Mouse (Mus musculus) right cerebral cortex, postnatal 14 days (tissue): Measurements from ENCODE around the gene Hspa1b.
"Not testable (repeated sequence)": the region's sequence is repeated elsewhere in the genome, so short reads cannot be mapped to it uniquely, and the experiment has no call there.

Source experiments
- DNase-seq: peaks from one replicate; pipeline ENCODE4 v3.0.0; 2022

Gene Hspa1b

DNA sequence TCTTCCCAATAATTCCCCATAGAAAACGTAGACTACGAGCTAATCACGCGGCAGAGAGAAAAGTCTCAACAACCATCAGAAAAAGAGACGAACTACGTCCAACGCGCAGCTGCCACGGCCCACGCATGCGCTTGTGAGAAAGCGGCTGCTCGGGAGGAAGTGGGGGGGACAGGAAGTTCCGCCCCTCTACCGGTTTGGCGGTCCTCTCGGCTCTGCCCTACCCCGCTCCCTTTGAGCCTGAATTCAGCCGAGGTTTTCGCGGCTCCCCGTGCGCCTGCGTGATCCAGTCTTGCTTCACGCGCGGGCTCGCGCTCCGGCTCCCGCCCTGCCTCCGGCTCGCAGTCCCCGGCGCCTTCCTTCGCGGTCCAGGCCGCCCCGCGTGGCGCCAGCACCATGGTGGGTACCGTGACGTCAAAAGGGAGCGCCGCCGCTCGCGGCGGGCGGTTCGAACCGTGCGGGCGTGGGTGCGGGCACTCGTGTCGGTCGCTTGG lies 22.7 kb upstream of the Hspa1b start, which contains the start of gene Lsm2:
Gene Lsm2 (plus strand): TSS at position 173 of the 491 bp plus-strand sequence.
- DNase-seq = peak; percentile 87

DNA sequence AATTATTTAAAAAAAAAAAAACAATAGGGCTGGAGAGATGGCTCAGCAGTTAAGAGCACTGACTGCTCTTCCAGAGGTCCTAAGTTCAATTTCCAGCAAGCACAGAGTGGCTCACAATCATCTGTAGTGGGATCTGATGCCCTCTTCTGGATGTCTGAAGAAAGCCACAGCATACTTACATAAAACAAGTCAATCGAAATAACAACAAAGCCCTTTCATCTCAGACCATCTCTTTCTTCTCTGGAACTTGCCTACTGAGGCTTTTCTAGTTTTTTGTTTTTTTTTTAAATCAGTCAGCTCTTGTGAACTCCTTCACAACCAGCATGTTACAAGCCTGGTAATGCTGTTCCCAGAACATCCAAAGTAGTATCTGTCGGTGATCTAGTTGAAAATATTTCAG lies 21.6 kb upstream of the Hspa1b start:
- no peak for DNase-seq

DNA sequence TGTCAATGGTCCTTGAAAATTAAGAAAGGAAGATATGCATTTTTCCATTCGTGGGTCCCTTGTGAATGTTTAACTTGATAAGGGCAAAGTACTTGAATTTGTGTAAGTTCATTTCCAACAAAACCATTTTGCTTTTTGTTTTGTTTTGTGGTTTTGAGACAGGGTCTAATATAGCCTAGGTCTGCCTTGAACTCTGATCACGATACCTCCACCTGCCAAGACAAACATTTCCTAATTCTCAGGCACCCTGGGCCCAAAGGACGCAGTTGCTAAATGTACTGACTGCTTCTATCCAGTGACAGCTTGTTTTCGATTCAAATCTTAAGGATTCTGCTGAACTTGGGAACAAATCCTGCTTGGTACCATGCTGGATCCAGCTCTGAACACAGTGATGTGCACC lies 20.6 kb upstream of the Hspa1b start:
- no peak for DNase-seq

DNA sequence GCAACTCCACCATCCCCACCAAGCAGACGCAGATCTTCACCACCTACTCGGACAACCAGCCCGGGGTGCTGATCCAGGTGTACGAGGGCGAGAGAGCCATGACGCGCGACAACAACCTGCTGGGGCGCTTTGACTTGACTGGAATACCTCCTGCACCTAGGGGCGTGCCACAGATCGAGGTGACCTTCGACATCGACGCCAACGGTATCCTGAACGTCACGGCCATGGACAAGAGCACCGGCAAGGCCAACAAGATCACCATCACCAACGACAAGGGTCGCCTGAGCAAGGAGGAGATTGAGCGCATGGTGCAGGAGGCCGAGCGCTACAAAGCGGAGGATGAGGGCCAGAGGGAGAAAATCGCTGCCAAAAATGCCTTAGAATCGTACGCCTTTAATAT lies 19.2 kb upstream of the Hspa1b start:
- no peak for DNase-seq

DNA sequence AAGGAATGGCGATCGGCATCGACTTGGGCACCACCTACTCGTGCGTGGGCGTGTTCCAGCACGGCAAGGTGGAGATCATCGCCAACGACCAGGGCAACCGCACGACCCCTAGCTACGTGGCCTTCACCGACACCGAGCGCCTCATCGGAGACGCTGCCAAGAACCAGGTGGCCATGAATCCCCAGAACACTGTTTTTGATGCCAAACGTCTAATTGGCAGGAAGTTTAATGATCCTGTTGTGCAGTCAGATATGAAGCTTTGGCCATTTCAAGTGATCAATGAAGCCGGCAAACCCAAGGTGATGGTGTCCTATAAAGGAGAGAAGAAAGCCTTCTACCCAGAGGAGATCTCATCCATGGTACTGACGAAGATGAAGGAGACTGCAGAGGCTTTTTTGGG lies 18.0 kb upstream of the Hspa1b start:
- DNase-seq = no peak

DNA sequence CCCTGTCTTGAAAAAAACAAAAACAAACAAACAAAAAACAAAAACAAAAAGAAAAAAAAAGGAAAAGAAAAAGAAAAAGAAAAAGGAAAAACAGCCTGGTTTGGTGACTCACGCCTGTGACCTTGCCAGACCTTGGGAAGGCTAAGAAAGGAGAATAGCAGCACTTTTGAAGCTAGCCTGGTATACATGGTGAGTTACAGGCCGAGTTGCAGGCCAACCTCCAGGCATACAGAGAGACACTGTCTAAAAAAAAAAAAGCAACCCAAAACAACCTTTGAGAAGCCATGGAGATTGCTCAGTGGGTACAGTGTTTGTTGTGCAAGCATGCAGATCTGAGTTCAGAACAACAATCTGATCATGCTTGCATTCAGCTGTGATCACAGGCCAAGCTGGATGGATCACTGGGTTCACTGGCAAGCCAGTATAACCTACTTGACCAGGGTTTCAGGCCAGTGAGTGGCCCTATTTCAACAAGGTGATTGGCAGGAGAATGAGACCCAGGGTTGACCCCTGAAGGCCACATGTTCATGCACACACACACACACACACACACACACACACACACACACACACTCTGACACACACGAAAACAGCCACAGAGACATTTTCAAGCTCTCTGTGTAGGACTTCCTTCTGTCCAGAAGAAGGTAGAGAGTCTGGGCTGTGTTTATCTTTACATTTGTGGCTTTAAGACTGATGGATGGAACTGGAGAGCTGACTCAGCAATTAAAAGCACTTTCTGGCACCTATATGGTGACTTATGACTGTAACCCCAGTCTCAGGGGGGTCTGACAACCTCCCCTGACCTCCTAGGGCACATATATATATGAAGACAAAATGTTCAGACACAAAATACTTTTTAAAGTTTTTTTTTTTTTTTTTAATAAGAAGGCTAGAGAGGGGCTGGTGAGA lies 16.8 kb upstream of the Hspa1b start:
- no peak for DNase-seq

DNA sequence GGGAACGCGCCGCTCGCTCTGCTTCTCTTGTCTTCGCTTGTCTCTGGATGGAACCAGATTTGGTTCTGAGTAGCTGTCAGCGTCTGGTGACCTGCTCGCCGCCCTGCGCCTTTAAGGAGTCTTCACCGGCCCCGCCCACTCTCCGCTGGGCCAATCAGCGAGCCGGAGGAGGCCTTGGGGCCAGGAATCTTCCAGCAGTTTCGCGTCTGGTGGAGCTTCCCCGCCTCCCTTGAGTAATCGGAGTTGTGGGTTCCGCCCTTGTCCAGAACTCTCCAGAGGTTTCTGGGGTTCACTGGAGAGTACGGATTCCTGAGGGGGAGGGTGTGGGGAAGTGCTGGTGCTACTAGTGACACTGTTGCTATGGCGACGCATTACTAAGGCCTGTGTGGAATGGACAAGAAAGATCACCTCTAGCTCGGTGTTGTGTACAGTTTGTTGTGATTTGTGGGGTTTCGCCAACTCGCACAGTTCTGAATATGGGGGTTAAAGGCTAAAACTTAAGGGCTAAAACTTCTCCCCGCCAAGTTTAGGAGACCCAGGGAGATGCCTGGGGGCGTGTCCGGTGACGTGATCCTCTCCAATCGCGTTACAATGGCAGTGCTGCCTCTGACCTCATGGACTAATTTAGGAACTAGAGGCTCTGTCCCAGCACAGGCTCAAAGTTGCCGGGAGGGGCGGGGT lies 13.2 kb upstream of the Hspa1b start, which contains the start of the genes Hspa1a and Hspa1l:
Gene Hspa1a (minus strand): TSS at position 88 of the 681 bp plus-strand sequence.
Gene Hspa1l (plus strand): TSS at position 635 of the 681 bp plus-strand sequence.
- peak; percentile 51 for DNase-seq

DNA sequence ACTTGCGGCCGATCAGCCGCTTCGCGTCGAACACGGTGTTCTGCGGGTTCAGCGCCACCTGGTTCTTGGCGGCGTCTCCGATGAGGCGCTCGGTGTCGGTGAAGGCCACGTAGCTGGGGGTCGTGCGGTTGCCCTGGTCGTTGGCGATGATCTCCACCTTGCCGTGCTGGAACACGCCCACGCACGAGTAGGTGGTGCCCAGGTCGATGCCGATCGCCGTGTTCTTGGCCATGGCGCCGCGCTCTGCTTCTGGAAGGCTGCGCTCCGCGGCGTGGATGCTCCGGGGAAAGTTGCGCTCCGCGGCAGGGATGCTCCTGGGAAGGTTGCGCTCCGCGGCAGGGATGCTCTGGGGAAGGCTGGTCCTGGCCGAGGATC lies 12.6 kb upstream of the Hspa1b start:
- not testable (repeated sequence) for DNase-seq

DNA sequence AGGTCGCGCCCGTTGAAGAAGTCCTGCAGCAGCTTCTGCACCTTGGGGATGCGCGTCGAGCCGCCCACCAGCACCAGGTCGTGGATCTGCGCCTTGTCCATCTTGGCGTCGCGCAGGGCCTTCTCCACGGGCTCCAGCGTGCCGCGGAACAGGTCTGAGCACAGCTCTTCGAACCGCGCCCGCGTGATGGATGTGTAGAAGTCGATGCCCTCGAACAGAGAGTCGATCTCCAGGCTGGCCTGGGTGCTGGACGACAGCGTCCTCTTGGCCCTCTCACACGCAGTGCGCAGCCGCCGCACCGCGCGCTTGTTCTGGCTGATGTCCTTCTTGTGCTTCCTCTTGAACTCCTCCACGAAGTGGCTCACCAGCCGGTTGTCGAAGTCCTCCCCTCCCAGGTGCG lies 11.8 kb upstream of the Hspa1b start:
- not testable (repeated sequence) for DNase-seq

DNA sequence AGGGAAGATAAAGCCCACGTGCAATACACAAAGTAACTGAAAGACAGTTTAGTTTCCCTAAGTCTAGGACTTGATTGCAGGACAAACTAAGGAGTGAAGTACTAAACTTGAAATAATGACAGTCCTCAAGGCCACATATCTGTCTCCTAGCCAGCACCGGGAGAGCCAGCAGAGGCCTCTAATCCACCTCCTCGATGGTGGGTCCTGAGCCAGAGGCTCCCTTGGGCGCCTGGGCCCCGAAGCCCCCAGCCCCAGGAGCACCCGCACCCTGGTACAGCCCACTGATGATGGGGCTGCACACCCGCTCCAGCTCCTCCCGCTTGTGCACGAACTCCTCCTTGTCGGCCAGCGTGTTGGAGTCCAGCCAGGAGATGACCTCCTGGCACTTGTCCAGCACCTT lies 10.8 kb upstream of the Hspa1b start, which contains the start of gene Gm20481:
Gene Gm20481 (plus strand): TSS at position 91 of the 400 bp plus-strand sequence.
- not testable (repeated sequence) for DNase-seq

DNA sequence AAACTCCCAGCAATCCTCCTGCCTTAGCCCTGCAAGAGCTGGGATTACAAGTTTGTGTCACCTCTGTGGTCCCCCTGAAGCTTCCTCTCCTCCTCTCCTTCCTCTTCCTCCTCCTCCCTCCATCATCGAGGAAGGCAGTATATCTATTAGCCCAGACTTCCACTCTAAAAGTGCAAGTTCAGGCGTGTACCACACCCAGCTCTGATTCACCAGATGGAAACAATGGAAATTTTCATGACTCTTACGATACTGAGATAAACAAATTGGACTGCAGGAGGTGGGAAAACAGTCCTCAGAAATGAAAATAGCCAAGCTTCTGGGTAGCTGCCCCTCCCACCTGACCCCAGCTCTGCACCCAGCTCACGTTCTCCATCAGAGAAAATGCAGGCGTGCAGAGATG lies 6.6 kb upstream of the Hspa1b start:
- DNase-seq = no peak

DNA sequence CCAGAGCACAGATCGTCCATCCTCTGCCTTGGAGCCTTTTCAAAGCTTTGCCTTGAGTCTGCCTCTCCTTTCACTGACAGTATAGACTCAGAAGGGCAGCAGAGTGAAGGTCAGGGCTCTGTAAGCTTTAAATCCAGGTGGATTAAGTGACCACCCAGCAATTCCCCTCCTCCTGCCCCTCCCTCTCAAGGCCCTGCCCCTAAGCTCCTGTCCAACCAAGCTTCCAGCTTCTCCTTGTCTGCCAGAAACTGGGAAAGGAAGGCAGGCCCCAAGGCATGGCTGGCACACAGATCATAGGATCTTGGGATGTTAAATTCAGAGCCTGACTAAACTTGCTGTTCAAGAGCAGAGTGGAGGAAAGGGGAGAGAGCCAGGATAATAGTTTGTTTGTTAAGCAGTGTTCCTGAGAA lies 5.6 kb upstream of the Hspa1b start:
- DNase-seq = no peak

DNA sequence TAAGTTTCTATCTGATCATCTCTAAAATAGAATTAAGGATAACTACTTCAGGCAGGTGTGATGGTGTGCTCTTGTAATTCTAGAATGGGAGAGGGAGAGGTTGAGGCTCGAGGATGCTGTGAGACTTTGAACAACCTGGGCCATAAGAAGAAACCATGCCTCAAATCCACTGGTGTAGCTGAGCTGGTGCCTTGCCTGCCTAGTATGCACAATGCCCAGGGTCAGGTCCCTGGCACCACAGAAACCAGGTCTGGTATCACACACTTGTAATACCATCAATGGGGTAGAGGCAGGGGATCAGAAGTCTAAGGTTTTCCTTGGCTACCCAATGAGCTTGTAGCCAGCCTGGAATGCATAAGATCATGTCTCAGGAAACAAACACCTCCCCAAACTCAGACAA lies 3.8 kb upstream of the Hspa1b start:
- DNase-seq = no peak

DNA sequence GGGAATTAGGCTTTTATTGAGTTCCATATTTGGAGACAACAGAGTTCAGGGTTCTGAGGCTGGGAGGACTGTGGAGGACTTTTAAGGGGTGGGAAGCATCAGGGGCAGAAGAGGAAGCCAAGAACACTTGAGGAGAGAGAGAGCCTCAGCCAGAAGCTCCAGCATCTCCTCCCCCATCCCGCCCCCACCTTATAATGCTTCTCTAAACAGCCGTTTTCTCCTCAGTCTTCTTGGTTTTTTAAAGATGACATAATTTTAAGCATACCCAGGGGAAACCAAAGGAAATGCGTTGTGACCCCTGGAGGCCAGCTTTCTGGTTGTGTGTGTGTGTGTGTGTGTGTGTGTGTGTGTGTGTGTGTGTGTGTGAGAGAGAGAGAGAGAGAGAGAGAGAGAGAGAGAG lies 3.1 kb upstream of the Hspa1b start:
- no peak for DNase-seq

DNA sequence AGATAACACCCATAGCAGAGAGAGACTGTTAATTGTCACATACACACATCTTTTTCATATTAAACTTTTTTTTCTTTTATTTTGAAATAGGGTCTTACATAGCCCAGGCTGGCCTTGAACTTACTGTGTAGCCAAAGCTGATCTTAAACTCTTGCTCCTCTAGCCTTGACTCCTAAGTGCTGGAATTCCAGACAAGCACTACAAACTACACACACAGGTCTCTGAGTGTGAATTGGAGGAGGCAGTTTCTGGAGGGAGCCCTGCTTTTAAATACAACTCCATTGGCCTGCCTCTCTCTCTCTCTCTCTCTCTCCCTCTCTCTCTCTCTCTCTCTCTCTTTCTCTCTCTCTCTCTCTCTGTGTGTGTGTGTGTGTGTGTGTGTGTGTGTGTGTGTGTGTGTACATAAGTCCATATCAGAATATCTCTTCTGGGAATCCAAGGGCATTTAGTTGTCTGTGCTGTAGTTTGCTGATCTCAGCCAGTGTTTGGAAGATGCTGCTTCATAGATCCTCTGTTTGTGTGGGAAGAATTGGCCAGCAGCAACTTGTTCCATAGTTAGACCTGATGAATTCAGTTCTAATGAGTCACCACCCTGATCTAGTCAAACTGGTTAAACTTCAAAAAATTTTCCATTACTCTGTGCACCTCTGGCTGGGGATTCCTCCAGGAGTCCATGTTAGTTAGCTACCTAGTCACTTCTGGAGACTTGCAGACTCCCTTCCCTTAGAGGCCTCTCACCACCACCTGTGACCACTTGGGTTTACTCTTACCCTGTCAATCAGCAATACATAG lies 1.9 kb upstream of the Hspa1b start:
- DNase-seq = no peak

DNA sequence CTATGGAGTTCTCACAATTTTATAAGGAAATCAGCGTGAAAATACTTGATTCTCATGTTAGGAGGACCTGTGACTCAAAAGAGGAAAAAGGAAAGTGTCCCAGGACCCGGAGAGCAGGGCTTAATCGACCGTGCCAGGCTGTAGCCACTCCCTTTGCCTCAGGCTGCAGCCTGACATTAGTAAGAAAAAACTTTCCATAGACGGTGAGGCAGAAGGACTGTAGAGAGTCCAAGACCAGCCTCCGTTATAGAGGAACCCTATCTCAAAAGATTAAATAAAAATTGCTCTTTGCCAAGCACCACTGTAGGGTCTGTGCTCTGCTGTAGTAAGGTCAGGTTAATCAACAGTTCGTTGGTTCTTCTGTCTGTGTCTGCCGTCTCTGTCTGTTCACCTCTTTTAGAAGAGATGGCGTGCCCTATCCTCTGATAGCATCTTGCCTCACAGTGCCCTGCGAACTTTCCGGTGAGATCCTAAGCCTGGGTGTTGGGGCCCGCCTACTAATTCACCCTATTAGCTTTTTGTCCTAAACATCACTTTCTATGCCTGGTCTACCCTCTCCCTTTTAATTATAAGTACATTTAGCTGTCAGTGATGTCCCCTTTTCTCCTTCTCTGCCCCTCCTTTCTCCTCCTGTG lies 960 bp upstream of the Hspa1b start:
- DNase-seq = no peak

DNA sequence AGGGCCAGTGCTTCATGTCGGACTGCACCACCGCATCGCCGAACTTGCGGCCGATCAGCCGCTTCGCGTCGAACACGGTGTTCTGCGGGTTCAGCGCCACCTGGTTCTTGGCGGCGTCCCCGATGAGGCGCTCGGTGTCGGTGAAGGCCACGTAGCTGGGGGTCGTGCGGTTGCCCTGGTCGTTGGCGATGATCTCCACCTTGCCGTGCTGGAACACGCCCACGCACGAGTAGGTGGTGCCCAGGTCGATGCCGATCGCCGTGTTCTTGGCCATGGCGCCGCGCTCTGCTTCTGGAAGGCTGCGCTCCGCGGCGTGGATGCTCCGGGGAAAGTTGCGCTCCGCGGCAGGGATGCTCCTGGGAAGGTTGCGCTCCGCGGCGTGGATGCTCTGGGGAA lies 306 bp downstream of the Hspa1b start:
- not testable (repeated sequence) for DNase-seq

DNA sequence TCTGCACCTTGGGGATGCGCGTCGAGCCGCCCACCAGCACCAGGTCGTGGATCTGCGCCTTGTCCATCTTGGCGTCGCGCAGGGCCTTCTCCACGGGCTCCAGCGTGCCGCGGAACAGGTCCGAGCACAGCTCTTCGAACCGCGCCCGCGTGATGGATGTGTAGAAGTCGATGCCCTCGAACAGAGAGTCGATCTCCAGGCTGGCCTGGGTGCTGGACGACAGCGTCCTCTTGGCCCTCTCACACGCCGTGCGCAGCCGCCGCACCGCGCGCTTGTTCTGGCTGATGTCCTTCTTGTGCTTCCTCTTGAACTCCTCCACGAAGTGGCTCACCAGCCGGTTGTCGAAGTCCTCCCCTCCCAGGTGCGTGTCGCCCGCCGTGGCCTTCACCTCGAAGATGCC lies 1.1 kb downstream of the Hspa1b start:
- not testable (repeated sequence) for DNase-seq

DNA sequence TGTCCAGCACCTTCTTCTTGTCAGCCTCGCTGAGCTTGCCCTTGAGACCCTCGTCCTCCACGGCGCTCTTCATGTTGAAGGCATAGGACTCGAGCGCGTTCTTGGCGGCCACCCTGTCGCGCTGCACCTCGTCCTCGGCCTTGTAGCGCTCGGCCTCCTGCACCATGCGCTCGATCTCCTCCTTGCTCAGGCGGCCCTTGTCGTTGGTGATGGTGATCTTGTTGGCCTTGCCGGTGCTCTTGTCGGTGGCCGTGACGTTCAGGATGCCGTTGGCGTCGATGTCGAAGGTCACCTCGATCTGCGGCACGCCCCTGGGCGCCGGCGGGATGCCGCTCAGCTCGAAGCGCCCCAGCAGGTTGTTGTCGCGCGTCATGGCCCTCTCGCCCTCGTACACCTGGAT lies 1.7 kb downstream of the Hspa1b start:
- not testable (repeated sequence) for DNase-seq

DNA sequence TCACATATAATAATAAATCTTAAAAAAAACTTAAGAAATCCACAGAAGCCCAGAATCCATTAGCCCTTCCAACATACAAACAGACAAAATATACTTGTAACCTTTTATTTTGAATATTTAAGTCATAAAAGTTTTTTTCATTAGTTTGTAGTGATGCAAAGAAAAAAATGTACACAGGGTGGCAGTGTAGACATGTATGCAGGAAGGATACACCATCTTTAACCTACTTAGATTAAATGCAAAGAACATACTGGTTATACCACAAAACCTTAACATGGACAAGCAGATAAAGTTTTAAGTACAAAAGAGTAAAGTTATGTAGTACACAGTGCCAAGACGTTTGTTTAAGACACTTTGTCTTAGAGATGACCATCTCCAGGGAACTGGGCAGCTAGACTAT lies 2.7 kb downstream of the Hspa1b start:
- no peak for DNase-seq

DNA sequence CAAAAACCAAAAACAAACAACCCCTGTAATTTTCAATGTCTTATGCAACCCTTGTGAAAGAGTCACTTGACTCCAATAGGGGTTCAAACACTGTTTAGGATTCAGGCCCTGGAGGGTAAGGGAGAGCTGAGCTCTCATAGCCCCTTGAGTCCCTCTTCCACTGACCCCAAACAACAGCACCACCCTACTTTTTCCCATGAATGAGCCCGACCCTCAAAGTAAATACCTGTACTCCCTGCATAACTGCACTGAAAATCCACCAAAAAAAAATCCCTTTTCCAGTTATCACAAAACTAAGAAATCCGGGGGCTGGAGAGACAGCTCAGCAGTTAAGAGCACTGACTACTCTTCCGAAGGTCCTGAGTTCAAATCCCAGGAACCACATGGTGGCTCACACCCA lies 3.2 kb downstream of the Hspa1b start:
- no peak for DNase-seq

DNA sequence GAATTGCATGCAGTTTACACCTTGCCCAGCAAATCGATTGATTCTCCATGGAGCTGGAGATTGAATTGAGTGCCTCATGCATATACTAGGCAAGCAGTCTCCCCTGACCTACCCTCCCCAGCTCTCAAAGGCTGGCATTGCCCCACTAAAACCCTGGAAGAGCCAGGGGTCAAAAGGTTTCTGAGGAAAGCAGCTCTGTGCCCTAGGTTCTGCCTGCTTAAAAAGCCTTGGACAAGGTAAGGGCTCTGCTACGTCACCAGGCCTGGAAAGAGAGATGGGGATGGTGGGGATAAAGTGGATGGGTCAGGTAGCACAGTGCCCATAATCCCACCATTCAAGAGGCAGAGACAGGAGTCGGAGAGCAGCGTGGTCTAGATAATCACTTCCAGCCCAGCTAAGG lies 4.2 kb downstream of the Hspa1b start:
- no peak for DNase-seq
